Mouse (Mus musculus) intestine, embryonic 15.5 days (tissue): ENCODE data around the gene Med25. TPM values are rescaled to one million over a fixed set of nuclear protein-coding genes. Genes with fewer than 3 reads are reported as not detected.
A peak's percentile ranks its signal among the peaks of the same experiment; 100 is the strongest.

Experiments
- ATAC-seq: fragments of 200-750 bp; cut with Nextera tagmentation; 2 replicates; pipeline ENCODE4 v1.8.0; 2017; ENCODE audit warnings: moderate TSS enrichment, moderate library complexity
- H3K27ac ChIP-seq: fragments of 300-500 bp; sonication (generic); 2 replicates; pipeline ENCODE4 v1.5.1; 2015; ENCODE audit warnings: mild to moderate bottlenecking, inconsistent platforms
- H3K27me3 ChIP-seq: fragments of 300-500 bp; sonication (generic); replicated peaks from 2 replicates; pipeline ENCODE4 v1.6.1; 2015; ENCODE audit warnings: inconsistent platforms
- H3K36me3 ChIP-seq: fragments of 300-500 bp; sonication (generic); 2 replicates; pipeline ENCODE4 v1.6.1; 2015; ENCODE audit warnings: inconsistent platforms
- H3K4me1 ChIP-seq: fragments of 300-500 bp; sonication (generic); replicated peaks from 2 replicates; pipeline ENCODE4 v1.6.1; 2015; ENCODE audit warnings: inconsistent platforms
- H3K4me2 ChIP-seq: fragments of 300-500 bp; sonication (generic); replicated peaks from 2 replicates; pipeline ENCODE4 v1.6.1; 2015; ENCODE audit warnings: mild to moderate bottlenecking, inconsistent platforms
- H3K4me3 ChIP-seq: fragments of 300-500 bp; sonication (generic); replicated peaks from 2 replicates; pipeline ENCODE4 v1.5.1; 2015; ENCODE audit warnings: inconsistent platforms
- H3K9ac ChIP-seq: fragments of 300-500 bp; sonication (generic); 2 replicates; pipeline ENCODE4 v1.6.1; 2015; ENCODE audit warnings: inconsistent platforms
- H3K9me3 ChIP-seq: fragments of 300-500 bp; sonication (generic); 2 replicates; pipeline ENCODE4 v1.6.1; 2016; ENCODE audit warnings: inconsistent platforms
- WGBS: fragments of 180-500 bp; shearing (Covaris S2); methylation state at CpG from one replicate; pipeline ENCODE4 v1.1.7; 2015; 5-methylcytosine and 5-hydroxymethylcytosine counted together
- microRNA counts: library from miRNA; unstranded; fragments of <30 nt; microRNA quantifications from one replicate; lab custom pipeline; 2016
- polyA plus RNA-seq: library from polyadenylated mRNA; unstranded; fragments of >200 nt; fragmentation: Nextera tagmentation; extraction: Ambion mirVana; gene quantifications from 2 replicates; pipeline ENCODE4 v1.2.1, GENCODE M21; 2015

Gene Med25
- polyA plus RNA-seq, 1 experiment from 2014 or later, result 88.2 TPM

DNA sequence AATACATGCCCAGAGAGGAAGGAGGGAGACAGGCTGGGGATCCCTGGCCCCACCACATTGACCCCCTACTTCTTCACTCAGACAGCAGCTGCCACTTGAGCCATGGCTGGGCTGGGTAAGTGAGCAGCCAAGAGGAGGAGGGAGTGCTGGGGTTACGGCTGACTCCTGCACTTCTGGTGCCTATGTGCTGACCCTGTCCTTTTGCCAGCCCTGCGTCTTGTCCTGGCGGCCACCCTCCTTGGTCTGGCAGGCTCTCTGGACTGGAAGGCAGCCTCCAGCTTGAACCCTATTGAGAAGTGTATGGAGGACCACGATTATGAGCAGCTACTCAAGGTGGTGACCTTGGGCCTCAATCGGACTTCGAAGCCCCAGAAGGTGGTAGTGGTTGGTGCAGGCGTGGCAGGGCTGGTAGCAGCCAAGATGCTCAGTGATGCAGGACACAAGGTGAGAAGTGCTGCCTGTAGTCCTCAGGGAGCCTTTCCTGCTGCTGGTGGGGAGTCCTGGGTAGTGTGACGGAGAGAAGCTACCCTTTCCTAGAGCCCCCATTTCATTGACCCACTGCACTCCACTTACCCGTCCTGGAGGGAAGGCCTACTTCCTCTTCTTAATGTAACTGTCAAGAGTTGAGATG, 56.0 kb downstream of the Med25 start:
- no peak overlapping the region for H3K9ac ChIP-seq
- H3K36me3 ChIP-seq, result peaks cover 6% of the 10 kb centered on the region
- H3K27me3 ChIP-seq, result peaks cover 19% of the 10 kb centered on the region; the same call in 1 of the 2 replicates
- 86% methylated on average over 9 of the region's 9 CpGs for WGBS
- no peak overlapping the region for H3K4me3 ChIP-seq
- H3K27ac ChIP-seq, result no peak overlapping the region
- peaks cover 14% of the 10 kb centered on the region for H3K4me1 ChIP-seq
- H3K9me3 ChIP-seq, result no peaks in the 10 kb centered on the region
- no peak overlapping the region for H3K4me2 ChIP-seq
- ATAC-seq, result no peak

DNA sequence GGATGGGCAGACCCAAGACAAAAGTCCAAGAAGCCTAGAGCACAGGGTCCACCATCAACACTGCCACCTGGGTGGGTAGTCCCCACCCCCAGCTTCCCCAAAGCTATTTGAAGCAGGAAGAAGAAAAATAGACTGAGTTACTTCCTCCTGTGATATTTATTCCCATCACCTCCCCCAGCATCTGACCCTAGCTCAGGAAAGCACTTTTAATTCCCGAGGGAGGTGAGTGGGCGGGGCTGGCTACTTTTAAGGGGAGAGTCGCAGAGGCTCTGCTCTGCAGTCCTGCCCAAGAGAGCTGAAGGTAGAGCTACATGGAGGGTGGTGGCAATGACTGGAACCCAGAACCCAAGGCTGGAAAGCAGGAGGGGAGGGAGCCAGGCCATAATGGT, 56.5 kb downstream of the Med25 start:
- Histone ChIP-seq H3K27ac (no peak overlapping the region), H3K9me3 (no peaks in the 10 kb centered on the region), H3K4me3 (no peak overlapping the region), H3K4me2 (no peak overlapping the region), H3K27me3 (peaks cover 19% of the 10 kb centered on the region; the same call in 1 of the 2 replicates), H3K4me1 (peaks cover 14% of the 10 kb centered on the region), H3K36me3 (peaks cover 11% of the 10 kb centered on the region), H3K9ac (no peak overlapping the region)
- 39% methylated on average over 3 of the region's 3 CpGs for WGBS
- no peak for ATAC-seq

DNA sequence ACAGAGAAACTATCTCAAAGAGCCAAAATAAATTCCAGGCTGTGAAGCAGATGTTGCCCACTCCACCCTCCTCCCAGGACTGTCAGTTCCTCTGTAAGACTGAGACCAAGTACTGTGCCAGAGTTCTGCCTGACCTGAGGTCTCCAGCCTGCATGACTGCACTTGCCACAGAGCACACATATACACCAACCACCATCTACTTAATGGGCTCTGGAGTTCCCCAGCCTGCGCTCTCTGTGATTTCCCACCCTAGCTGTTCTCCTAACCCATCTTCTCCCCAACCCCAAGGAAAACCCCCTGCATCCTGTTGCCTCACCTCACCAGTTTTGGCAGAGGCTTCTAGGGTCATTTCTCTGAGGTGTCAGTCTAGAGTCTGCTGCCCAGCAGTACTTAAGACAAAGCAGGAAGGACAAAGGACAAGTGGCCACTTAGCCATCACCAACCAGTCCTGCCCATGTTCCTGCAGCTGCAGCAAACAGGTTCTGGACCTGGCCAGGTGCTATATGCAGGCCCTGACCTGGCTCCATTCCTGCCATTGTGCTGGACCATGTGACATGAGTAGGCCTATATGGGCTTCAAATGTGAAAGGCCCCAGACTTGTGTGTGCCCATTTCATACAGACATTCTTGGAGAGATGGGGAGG, 57.0 kb downstream of the Med25 start:
- H3K9me3 ChIP-seq, result no peaks in the 10 kb centered on the region
- H3K36me3 ChIP-seq, result peaks cover 11% of the 10 kb centered on the region
- no peak overlapping the region for H3K27ac ChIP-seq
- peaks cover 13% of the 10 kb centered on the region for H3K4me1 ChIP-seq
- H3K4me2 ChIP-seq, result no peak overlapping the region
- H3K9ac ChIP-seq, result no peak overlapping the region
- ATAC-seq, result no peak
- 83% methylated on average over 1 of the region's 1 CpGs for WGBS
- no peak overlapping the region for H3K4me3 ChIP-seq
- peaks cover 18% of the 10 kb centered on the region; the same call in 1 of the 2 replicates for H3K27me3 ChIP-seq

DNA sequence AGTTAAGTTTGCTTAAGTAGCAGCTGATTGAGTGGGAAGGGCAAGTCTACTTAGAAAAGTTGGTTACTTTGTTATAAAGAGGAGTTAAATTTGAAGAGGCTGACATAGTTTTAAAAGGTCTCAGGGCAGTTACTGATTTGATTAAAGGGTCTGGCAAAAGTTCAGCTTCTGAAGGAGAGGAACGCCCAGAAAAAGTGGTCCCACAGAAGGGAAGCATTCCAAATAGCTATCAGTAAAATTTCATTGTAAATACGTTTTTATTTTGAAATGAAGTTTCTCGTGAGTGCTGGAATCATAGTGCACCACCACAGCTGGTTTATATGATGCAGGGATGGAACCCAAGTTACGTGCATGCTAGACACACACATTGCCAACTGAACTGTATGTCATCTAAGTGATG, 59.7 kb downstream of the Med25 start:
- no peak overlapping the region for H3K4me3 ChIP-seq
- no peaks in the 10 kb centered on the region for H3K9me3 ChIP-seq
- peaks cover 28% of the 10 kb centered on the region for H3K36me3 ChIP-seq
- H3K27me3 ChIP-seq, result no peaks in the 10 kb centered on the region
- H3K9ac ChIP-seq, result no peak overlapping the region
- ATAC-seq, result no peak
- H3K27ac ChIP-seq, result no peak overlapping the region
- WGBS, result 61% methylated on average over 4 of the region's 4 CpGs
- no peaks in the 10 kb centered on the region for H3K4me1 ChIP-seq
- H3K4me2 ChIP-seq, result no peak overlapping the region

DNA sequence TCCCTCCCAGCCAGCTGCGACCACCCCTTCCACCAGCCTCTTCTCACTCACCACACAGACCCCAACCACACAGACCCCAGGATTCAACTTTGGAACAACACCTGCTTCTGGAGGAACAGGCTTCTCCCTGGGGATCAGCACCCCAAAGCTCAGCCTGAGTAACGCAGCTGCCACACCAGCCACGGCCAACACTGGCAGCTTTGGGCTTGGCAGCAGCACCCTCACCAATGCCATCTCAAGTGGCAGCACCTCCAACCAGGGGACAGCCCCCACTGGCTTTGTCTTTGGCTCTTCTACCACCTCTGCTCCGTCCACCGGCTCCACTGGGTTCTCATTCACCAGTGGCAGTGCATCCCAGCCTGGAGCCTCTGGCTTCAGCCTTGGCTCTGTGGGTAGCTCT, 63.8 kb downstream of the Med25 start:
- no peak overlapping the region for H3K27ac ChIP-seq
- H3K9ac ChIP-seq, result no peak overlapping the region
- peaks cover 32% of the 10 kb centered on the region for H3K36me3 ChIP-seq
- H3K9me3 ChIP-seq, result no peaks in the 10 kb centered on the region
- ATAC-seq, result no peak
- H3K4me1 ChIP-seq, result no peaks in the 10 kb centered on the region
- H3K4me2 ChIP-seq, result no peak overlapping the region
- no peak overlapping the region for H3K4me3 ChIP-seq
- H3K27me3 ChIP-seq, result no peaks in the 10 kb centered on the region
- 90% methylated on average over 5 of the region's 5 CpGs for WGBS

DNA sequence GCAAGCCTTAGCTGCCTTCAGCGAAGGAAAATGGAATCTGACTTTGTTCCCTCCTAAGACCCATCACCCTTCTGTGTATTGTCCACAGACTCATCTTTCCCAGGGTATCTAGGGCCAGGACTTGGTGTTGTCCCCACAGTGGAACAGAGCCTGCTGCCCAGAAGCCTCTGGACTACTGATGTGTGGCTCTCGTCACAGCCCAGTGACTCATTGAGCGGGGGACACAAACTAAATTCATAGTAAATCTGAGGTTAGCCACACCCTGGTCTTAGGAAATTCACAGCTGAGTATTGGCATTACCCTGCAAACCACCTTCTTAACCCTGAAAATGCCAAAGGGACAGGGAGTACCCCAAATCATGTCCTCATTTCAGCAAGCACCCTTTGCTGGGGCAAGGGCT, 65.7 kb downstream of the Med25 start:
- ATAC-seq, result no peak
- no peak overlapping the region for H3K4me3 ChIP-seq
- no peak overlapping the region for H3K27ac ChIP-seq
- WGBS, result 85% methylated on average over 3 of the region's 3 CpGs
- no peaks in the 10 kb centered on the region for H3K27me3 ChIP-seq
- peaks cover 4% of the 10 kb centered on the region; the same call in 1 of the 2 replicates for H3K4me1 ChIP-seq
- no peak overlapping the region for H3K4me2 ChIP-seq
- no peaks in the 10 kb centered on the region for H3K9me3 ChIP-seq
- no peak overlapping the region for H3K9ac ChIP-seq
- H3K36me3 ChIP-seq, result peaks cover 32% of the 10 kb centered on the region

MicroRNAs within 50 kb of the gene (microRNA counts, 519-probe panel; counts per million panel counts)
- 97.1 counts per million, percentile 29 among the panel's probes with 10 or more counts for microRNA mmu-miR-707 (lab: Ali Mortazavi, UCI)

Other genes starting within 250 kb of the Med25 start
- gene Myh14, start 221.9 kb downstream of the Med25 start, polyA plus RNA-seq, result 68.4 and 74.3 TPM in 2 replicates
- gene Izumo2, start 184.0 kb downstream of the Med25 start, polyA plus RNA-seq, result not detected in 2 replicates
- 36.0 and 39.4 TPM in 2 replicates for gene Vrk3, start 144.3 kb downstream of the Med25 start, polyA plus RNA-seq
- gene Zfp473, start 141.7 kb downstream of the Med25 start, polyA plus RNA-seq, result 2.0 and 2.5 TPM in 2 replicates
- gene Nup62, start 76.6 kb downstream of the Med25 start, polyA plus RNA-seq, result 87.4 and 89.2 TPM in 2 replicates
- gene Il4i1, start 76.3 kb downstream of the Med25 start, polyA plus RNA-seq, result 0.78 and 1.5 TPM in 2 replicates
- 6.2 and 6.6 TPM in 2 replicates for gene Atf5, start 76.1 kb downstream of the Med25 start, polyA plus RNA-seq
- 112 and 116 TPM in 2 replicates for gene Akt1s1, start 43.7 kb downstream of the Med25 start, polyA plus RNA-seq
- 71.0 and 71.3 TPM in 2 replicates for gene Tbc1d17, start 43.6 kb downstream of the Med25 start, polyA plus RNA-seq
- gene Pnkp, start 35.6 kb downstream of the Med25 start, polyA plus RNA-seq, result 25.9 and 29.0 TPM in 2 replicates
- gene Ptov1, start 22.9 kb downstream of the Med25 start, polyA plus RNA-seq, result 239 and 253 TPM in 2 replicates
- gene Fuz, start 3.4 kb upstream of the Med25 start, polyA plus RNA-seq, result 17.0 and 18.8 TPM in 2 replicates
- gene Ap2a1, start 36.8 kb upstream of the Med25 start, polyA plus RNA-seq, result 60.1 and 65.0 TPM in 2 replicates
- gene Tsks, start 50.5 kb upstream of the Med25 start, polyA plus RNA-seq, result 0.14 TPM in 1 of 2 replicates, not detected in the other
- gene Cpt1c, start 82.1 kb upstream of the Med25 start, polyA plus RNA-seq, result 16.1 and 16.5 TPM in 2 replicates
- gene Prmt1, start 93.9 kb upstream of the Med25 start, polyA plus RNA-seq, result 449 and 456 TPM in 2 replicates
- 89.9 and 99.6 TPM in 2 replicates for gene Irf3, start 104.9 kb upstream of the Med25 start, polyA plus RNA-seq
- 37.3 and 43.6 TPM in 2 replicates for gene Bcl2l12, start 106.0 kb upstream of the Med25 start, polyA plus RNA-seq
- gene Scaf1, start 123.7 kb upstream of the Med25 start, polyA plus RNA-seq, result 32.0 and 33.6 TPM in 2 replicates
- gene Rras, start 125.2 kb upstream of the Med25 start, polyA plus RNA-seq, result 57.6 and 61.0 TPM in 2 replicates
- 7.1 and 8.7 TPM in 2 replicates for gene Prr12, start 160.2 kb upstream of the Med25 start, polyA plus RNA-seq
- 49.5 and 50.5 TPM in 2 replicates for gene Nosip, start 169.7 kb upstream of the Med25 start, polyA plus RNA-seq
- gene Prrg2, start 170.0 kb upstream of the Med25 start, polyA plus RNA-seq, result 29.2 and 29.5 TPM in 2 replicates
- gene Rcn3, start 199.5 kb upstream of the Med25 start, polyA plus RNA-seq, result 265 and 267 TPM in 2 replicates
- gene Fcgrt, start 211.1 kb upstream of the Med25 start, polyA plus RNA-seq, result 153 and 168 TPM in 2 replicates
- gene Rps11, start 231.7 kb upstream of the Med25 start, polyA plus RNA-seq, result 1,711 TPM in 2 replicates
- gene Rpl13a, start 236.0 kb upstream of the Med25 start, polyA plus RNA-seq, result 1,301 and 1,445 TPM in 2 replicates
- 0.24 and 0.28 TPM in 2 replicates for gene Gm45713, start 243.5 kb upstream of the Med25 start, polyA plus RNA-seq
- 1.8 and 2.0 TPM in 2 replicates for gene Flt3l, start 243.7 kb upstream of the Med25 start, polyA plus RNA-seq